Mouse (Mus musculus) spleen, adult 2 months (tissue): Measurements from ENCODE around the gene Cebpa. TPM values are rescaled to one million over a fixed set of nuclear protein-coding genes. Genes with fewer than 3 reads are reported as not detected.

Source experiments
- DNase-seq, 2 experiments: peaks; one replicate each; pipeline versions ENCODE4 v3.0.0 to v3.0.0-alpha.2; 2012 to 2021; ENCODE audit warnings: low spot score in 2 of 2, low read depth in 1 of 2
- H3K27ac ChIP-seq: fragments of 200-500 bp; 2 replicates; pipeline ENCODE4 v1.5.1; 2012; ENCODE audit warnings: low read length, inconsistent platforms; ENCODE audit not compliant: insufficient read depth
- H3K27me3 ChIP-seq: fragments of 200-500 bp; 2 replicates; pipeline ENCODE4 v1.6.1; 2012; ENCODE audit warnings: mild to moderate bottlenecking, moderate library complexity, low read length, inconsistent platforms; ENCODE audit not compliant: control insufficient read depth, insufficient read depth
- H3K36me3 ChIP-seq: fragments of 200-500 bp; 2 replicates; pipeline ENCODE4 v1.6.1; 2012; ENCODE audit warnings: mild to moderate bottlenecking, low read length, inconsistent platforms; ENCODE audit not compliant: control insufficient read depth, insufficient read depth
- H3K4me1 ChIP-seq: fragments of 200-500 bp; 2 replicates; pipeline ENCODE4 v1.6.1; 2011; ENCODE audit warnings: inconsistent platforms; ENCODE audit not compliant: control insufficient read depth, insufficient read depth, insufficient read length
- H3K4me3 ChIP-seq: fragments of 200-500 bp; 2 replicates; pipeline ENCODE4 v1.5.1; 2011; ENCODE audit warnings: mild to moderate bottlenecking, inconsistent platforms; ENCODE audit not compliant: insufficient read depth, insufficient read length; ENCODE audit errors: extremely low read depth
- CTCF ChIP-seq: fragments of 200-500 bp; IDR thresholded peaks from 2 replicates; pipeline ENCODE4 v1.5.1; 2011; ENCODE audit warnings: mild to moderate bottlenecking, inconsistent platforms; ENCODE audit not compliant: insufficient read depth, insufficient read length, insufficient replicate concordance; ENCODE audit errors: extremely low read depth
- POLR2A ChIP-seq: fragments of 200-500 bp; IDR thresholded peaks from 2 replicates; pipeline ENCODE4 v1.6.1; 2011; ENCODE audit warnings: low read depth, low read length, inconsistent platforms
- WGBS: fragments of 180-500 bp; shearing (Covaris S2); methylation state at CpG from one replicate; pipeline ENCODE4 v1.1.7; 2018; 5-methylcytosine and 5-hydroxymethylcytosine counted together
- polyA plus RNA-seq: library from polyadenylated mRNA; depleted of rRNA; stranded (reverse); fragments of >200 nt; gene quantifications from 2 replicates; pipeline ENCODE4 v1.2.3, GENCODE M21; 2012

Cebpa gene
- polyA plus RNA-seq, 1 experiment, result 20.6 TPM

DNA sequence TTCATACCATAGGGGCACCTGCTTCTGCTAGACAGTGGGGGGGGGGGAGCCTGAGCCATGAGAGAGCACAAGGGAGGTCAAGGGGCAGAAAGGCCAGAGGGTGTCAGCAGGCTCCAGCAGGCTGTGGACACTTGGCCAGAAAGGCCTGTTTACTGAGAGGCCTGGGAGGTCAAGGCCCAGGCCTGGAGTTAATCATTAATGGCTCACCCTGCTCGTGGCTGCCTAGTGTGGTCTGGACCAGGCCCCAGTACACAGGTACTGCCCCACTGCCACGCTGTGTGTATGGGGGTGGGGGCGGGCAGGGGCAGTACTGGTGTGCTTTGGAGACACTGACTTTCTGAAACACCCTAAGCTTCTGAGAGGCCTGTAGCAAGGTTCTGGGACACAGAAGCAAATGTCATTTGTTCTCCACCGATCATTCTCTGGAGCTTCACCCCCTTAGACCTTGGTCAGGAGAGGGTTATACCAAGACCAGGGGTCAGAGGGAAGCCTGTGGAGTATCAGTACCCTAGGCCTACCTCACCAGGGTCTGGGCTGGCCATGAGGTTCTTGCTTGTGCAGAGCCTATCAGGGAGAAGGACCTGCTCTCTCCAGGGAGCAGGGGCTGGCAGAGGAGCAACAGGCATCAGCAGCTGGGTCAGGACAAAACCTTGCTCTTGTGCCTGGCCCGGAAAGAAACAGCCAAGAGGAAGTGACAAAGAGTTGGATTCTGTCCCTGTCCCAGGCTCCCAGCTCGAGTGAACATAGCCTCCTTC is 24.9 kb downstream of the Cebpa start:
- WGBS, result 66% methylated on average over 6 of the region's 6 CpGs
- Histone ChIP-seq H3K36me3 (no peaks in the 10 kb centered on the region), H3K27ac (no peak overlapping the region), H3K4me1 (no peaks in the 10 kb centered on the region), H3K27me3 (no peaks in the 10 kb centered on the region), H3K4me3 (no peak overlapping the region)
- no peak for DNase-seq
- no peak for TF ChIP-seq CTCF
- no peak for TF ChIP-seq POLR2A

DNA sequence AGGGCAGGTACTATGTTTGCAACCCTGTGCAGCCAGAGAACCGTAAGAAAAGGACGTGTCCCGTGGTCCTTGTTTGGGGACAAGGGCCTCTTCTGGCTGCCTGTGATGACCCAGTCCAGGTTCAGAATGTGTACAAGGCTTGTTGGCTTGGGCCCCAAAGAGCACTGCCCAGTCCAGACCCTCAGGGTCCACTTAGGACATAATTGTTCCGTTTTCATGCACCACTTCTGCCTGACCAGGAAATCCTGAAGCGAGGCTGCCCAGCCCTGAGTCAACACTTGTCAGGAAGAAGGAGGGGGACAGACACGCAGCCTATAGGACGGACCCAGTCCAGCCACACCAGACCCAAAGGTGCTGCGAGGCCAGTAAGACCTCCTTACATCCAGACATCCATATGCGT is 26.0 kb downstream of the Cebpa start:
- Histone ChIP-seq H3K27ac (no peak overlapping the region), H3K36me3 (no peaks in the 10 kb centered on the region), H3K27me3 (no peaks in the 10 kb centered on the region), H3K4me3 (no peak overlapping the region), H3K4me1 (no peaks in the 10 kb centered on the region)
- WGBS, result 74% methylated on average over 9 of the region's 9 CpGs
- no peak for TF ChIP-seq CTCF
- TF ChIP-seq POLR2A, result no peak
- no peak for DNase-seq

DNA sequence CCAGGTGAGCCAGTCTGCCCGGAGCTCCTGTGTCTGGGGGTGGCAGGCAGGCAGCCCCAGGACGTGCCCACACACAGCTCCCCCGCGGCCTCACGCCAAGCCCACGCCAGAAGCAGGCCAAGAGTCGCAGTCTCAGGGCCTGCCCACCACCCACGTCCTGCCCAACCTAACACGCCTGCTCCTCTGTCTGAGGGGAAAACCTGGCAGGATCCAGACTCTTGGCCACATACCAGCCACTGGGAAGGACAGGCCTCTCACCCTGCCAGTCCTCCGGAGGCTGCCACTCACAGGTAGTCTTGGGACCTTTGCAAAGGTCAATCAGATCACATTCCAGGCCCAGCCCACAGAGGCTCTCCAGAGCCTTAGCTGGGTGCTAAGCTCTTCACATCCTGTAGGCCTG is 27.2 kb downstream of the Cebpa start:
- no peaks in the 10 kb centered on the region for H3K27me3 ChIP-seq
- no peaks in the 10 kb centered on the region for H3K36me3 ChIP-seq
- 86% methylated on average over 10 of the region's 10 CpGs for WGBS
- DNase-seq, result no peak
- no peak overlapping the region for H3K4me3 ChIP-seq
- no peak for TF ChIP-seq POLR2A
- no peak for TF ChIP-seq CTCF
- no peak overlapping the region for H3K27ac ChIP-seq
- H3K4me1 ChIP-seq, result no peaks in the 10 kb centered on the region

DNA sequence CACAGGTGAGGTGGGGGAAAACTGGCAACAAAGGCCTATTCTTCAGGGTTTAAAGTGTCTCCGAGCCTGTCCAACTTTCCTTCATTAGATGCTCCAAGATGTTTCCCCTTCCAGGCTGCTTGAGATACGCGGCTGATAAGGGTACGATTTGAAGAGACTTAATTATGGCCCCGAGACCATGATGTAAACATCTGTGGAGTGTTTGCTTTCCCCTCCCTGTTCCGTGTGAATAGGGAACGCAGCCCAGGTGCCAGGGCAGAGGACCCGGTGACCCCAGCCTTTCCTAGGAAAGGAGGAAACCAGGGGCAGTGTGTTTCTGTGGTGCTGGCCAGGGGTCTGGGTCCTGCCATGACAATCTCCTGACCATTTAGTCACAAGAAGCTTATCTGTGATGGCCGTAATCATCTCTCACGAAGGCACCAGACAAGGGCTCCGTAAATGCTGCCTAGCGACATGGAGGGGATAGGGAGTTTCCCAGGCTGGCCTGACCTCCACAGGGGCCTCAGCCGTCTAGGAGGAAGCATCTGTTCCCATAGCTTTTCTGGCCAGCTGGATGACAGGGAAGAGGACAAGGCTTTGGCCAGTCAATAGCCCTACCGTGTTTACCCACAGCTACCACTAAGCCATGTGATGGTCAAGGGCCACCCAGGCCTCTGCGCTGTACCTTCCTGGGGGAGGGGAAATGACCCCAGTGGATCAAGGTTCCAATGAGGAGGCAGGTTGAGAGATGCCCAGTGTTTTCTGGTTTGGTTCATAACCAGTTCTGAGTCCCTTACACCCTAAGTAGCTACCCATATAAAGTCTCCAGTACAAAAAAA is 30.7 kb downstream of the Cebpa start:
- Histone ChIP-seq H3K27me3 (no peaks in the 10 kb centered on the region), H3K4me1 (no peaks in the 10 kb centered on the region), H3K4me3 (no peak overlapping the region), H3K36me3 (no peaks in the 10 kb centered on the region), H3K27ac (no peak overlapping the region)
- TF ChIP-seq POLR2A (no peak), CTCF (no peak)
- 82% methylated on average over 15 of the region's 15 CpGs for WGBS
- DNase-seq, result no peak

DNA sequence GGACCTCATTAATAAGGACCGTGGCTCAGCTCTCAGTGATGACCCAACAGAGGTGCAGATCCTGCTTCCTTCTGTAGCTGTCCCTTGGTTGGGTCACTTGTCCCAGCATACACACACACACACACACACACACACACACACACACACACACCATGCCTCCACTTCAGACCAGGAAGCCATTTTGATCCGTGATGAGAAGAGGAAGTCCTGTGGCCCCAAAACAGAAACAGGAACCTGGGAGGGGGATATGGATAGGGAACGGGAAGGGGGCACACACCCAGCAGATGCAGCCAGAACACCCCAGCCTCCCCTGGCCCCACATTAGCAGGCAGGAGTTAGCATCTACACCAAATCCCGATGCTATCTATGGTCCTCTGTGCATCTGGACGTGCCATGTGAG is 31.8 kb downstream of the Cebpa start:
- no peaks in the 10 kb centered on the region for H3K4me1 ChIP-seq
- H3K27ac ChIP-seq, result no peak overlapping the region
- WGBS, result 37% methylated on average over 5 of the region's 5 CpGs
- no peak overlapping the region for H3K4me3 ChIP-seq
- no peaks in the 10 kb centered on the region for H3K36me3 ChIP-seq
- DNase-seq, result no peak
- TF ChIP-seq CTCF (no peak), POLR2A (no peak)
- H3K27me3 ChIP-seq, result no peaks in the 10 kb centered on the region

DNA sequence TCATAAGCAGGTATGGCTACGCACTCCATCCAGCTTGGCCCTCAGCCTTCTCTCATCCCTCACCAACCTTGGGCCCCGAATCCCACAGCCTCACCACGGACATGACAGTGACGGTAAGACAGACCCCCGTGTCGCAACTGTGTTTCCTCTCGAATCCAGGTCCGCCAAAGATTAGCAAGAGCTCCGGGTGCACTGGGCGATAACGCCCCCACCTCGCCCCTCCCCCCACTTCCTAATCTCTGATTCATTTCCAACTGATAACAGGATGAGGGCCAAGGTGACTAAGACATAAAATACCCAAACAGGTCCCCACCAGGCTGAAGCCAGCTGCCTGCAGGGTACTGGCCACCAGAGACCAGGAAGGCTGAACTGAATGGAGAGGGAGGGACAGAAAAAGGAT is 35.4 kb downstream of the Cebpa start:
- Histone ChIP-seq H3K36me3 (no peaks in the 10 kb centered on the region), H3K27ac (no peak overlapping the region), H3K4me3 (no peak overlapping the region), H3K4me1 (peaks cover 3% of the 10 kb centered on the region; the same call in 1 of the 2 replicates), H3K27me3 (no peaks in the 10 kb centered on the region)
- WGBS, result 45% methylated on average over 12 of the region's 12 CpGs
- DNase-seq, result no peak
- TF ChIP-seq CTCF (no peak), POLR2A (no peak)
